Mouse (Mus musculus): Measurements from ENCODE around the gene Ptf1a. TPM values are rescaled to one million over a fixed set of nuclear protein-coding genes. Genes with fewer than 3 reads are reported as not detected.

Gene Ptf1a
- polyA plus RNA-seq, 1 experiment from 2014 or later = 7.3 TPM

DNA sequence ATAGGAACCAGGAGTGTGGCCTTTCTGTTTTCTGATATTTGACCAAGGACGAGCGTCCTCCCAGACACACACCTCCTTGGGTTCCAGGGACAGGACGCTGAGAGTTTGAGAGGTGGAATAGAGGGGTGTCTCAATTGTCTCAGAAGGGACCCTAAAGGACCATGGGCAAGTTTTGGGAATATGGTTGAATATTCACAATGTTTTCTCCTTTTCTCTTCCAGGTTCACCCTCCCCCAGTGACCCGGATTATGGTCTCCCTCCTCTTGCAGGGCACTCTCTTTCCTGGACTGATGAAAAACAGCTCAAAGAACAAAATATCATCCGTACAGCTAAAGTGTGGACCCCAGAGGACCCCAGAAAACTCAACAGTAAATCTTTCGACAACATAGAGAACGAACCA, 1.3 kb downstream of the Ptf1a start:
- H3K36me3 ChIP-seq (ENCODE audit: control insufficient read depth, insufficient read depth, low read length) = no peaks in the 10 kb centered on the region
- H3K9me3 ChIP-seq (ENCODE audit: control insufficient read depth, low read length) = no peaks in the 10 kb centered on the region
- H3K27ac ChIP-seq (ENCODE audit: low read depth) = no peak overlapping the region
- H3K4me1 ChIP-seq (replicated peaks; ENCODE audit: control insufficient read depth, insufficient read depth, low read length) = peaks cover 6% of the 10 kb centered on the region; the same call in 1 of the 2 replicates
- peaks cover 98% of the 10 kb centered on the region for H3K27me3 ChIP-seq (replicated peaks; ENCODE audit: control insufficient read depth, insufficient read depth, low read length)
- H3K9ac ChIP-seq (ENCODE audit: low read length) = no peak overlapping the region
- peak overlapping the region; percentile 25; the same call in 1 of the 2 replicates for H3K4me3 ChIP-seq (ENCODE audit: low read depth, low read length)
- H3K4me2 ChIP-seq (ENCODE audit: low read length) = no peak overlapping the region
- WGBS = 3% methylated on average over 7 of the region's 7 CpGs
- DNase-seq (ENCODE audit: low spot score) (no peak), ATAC-seq (replicated peaks; ENCODE audit: low FRiP score, low TSS enrichment, low read depth) (no peak)

DNA sequence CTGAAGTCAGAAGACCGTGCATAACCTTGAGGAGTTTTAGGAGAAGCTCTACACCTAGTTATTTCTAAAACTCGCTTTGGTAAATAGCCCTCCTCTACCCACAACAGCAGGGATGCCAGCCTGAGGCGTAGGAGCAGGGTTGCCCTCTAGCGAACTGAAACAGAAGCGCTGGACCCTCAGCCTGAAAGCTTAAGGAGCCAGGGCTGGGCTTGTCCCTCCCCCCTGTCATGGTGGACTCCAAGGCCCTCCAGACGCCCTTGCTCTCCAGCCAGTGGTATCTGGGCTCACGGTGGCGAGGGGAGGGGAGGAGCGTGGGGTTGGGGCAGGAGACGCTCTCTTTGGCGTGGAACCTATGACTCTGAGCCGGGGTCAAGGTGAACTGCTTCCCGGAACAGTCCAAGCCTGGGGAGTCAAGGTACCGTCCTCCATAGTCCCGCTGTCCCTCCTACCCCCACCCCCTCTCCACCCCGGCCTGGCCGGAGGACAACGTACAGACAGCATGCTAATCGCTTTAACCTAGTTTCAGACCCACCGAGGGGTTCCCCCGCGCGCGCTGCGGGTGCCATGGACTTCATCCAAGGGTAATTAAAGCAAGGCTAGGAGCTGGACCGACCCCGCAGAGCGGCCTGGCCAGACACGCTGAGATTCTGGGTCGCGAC, 2.7 kb downstream of the Ptf1a start:
- no peaks in the 10 kb centered on the region for H3K36me3 ChIP-seq (ENCODE audit: control insufficient read depth, insufficient read depth, low read length)
- H3K4me2 ChIP-seq (ENCODE audit: low read length) = no peak overlapping the region
- ATAC-seq (replicated peaks; ENCODE audit: low FRiP score, low TSS enrichment, low read depth) = no peak
- DNase-seq (ENCODE audit: low spot score) = no peak
- WGBS = 1% methylated on average over 28 of the region's 31 CpGs
- no peak overlapping the region for H3K9ac ChIP-seq (ENCODE audit: low read length)
- H3K4me3 ChIP-seq (ENCODE audit: low read depth, low read length) = no peak overlapping the region
- H3K4me1 ChIP-seq (replicated peaks; ENCODE audit: control insufficient read depth, insufficient read depth, low read length) = peaks cover 6% of the 10 kb centered on the region; the same call in 1 of the 2 replicates
- peaks cover 99% of the 10 kb centered on the region for H3K27me3 ChIP-seq (replicated peaks; ENCODE audit: control insufficient read depth, insufficient read depth, low read length)
- H3K9me3 ChIP-seq (ENCODE audit: control insufficient read depth, low read length) = no peaks in the 10 kb centered on the region
- no peak overlapping the region for H3K27ac ChIP-seq (ENCODE audit: low read depth)

DNA sequence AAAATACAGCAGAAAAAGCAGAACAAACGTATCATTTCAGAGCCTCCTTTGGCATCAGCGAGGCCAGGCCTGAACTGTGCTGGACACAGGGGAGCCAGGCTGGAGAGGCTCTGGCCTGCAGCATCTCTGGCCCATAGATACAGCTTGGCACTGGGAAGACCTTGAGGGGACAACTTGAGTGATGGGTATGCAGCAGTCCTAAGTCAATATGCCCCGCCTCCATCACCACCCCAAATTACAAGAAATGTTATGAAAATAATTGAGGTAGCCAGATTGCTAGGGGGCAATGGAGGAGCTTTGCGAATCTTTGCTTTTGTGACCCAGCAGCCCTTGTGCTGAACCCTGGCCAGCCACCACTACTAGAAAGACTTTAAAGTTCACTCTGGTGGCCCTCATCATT, 3.8 kb downstream of the Ptf1a start:
- no peak overlapping the region for H3K4me2 ChIP-seq (ENCODE audit: low read length)

DNA sequence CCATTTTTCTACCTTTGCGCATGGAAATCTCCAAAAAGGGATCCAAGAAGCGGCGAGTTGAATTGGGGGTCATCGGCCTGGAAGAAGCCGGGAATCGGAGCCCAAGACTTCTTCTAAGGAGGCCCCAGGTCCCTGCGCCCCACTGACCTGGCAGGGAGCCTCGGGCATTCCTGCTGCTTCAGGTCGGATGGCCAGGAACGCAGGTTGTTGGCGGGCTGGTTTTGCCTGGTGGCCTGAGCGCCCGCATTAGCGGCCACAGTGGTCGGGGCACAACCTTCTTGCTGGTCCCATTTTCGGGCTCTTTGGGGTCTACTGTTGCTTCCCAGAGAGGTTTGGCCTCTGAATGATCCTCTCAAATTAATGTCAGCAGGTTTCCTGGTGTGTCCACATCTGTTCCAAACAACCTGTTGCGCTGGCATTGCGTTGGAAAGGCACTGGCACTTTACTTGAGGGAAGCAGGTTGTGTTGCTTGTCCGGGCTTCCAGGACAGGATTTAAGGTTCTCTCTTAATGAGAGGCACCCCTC, 7.1 kb downstream of the Ptf1a start:
- Histone ChIP-seq H3K27ac (ENCODE audit: low read depth) (no peak overlapping the region), H3K27me3 (replicated peaks; ENCODE audit: control insufficient read depth, insufficient read depth, low read length) (peaks cover 100% of the 10 kb centered on the region), H3K9me3 (ENCODE audit: control insufficient read depth, low read length) (no peaks in the 10 kb centered on the region), H3K36me3 (ENCODE audit: control insufficient read depth, insufficient read depth, low read length) (no peaks in the 10 kb centered on the region), H3K4me3 (ENCODE audit: low read depth, low read length) (no peak overlapping the region), H3K4me1 (replicated peaks; ENCODE audit: control insufficient read depth, insufficient read depth, low read length) (no peaks in the 10 kb centered on the region), H3K9ac (ENCODE audit: low read length) (no peak overlapping the region), H3K4me2 (ENCODE audit: low read length) (no peak overlapping the region)
- ATAC-seq (replicated peaks; ENCODE audit: low FRiP score, low TSS enrichment, low read depth) (no peak), DNase-seq (ENCODE audit: low spot score) (no peak)
- under 1% methylated on average over 19 of the region's 19 CpGs for WGBS

More for the DNA sequence above, 3.8 kb downstream of the Ptf1a start:
- Histone ChIP-seq H3K4me3 (ENCODE audit: low read depth, low read length) (no peak overlapping the region), H3K27me3 (replicated peaks; ENCODE audit: control insufficient read depth, insufficient read depth, low read length) (peaks cover 100% of the 10 kb centered on the region), H3K36me3 (ENCODE audit: control insufficient read depth, insufficient read depth, low read length) (no peaks in the 10 kb centered on the region), H3K9ac (ENCODE audit: low read length) (no peak overlapping the region), H3K9me3 (ENCODE audit: control insufficient read depth, low read length) (no peaks in the 10 kb centered on the region), H3K4me1 (replicated peaks; ENCODE audit: control insufficient read depth, insufficient read depth, low read length) (peaks cover 6% of the 10 kb centered on the region; the same call in 1 of the 2 replicates), H3K27ac (ENCODE audit: low read depth) (no peak overlapping the region)
- WGBS = 28% methylated on average over 4 of the region's 4 CpGs
- ATAC-seq (replicated peaks; ENCODE audit: low FRiP score, low TSS enrichment, low read depth) (no peak), DNase-seq (ENCODE audit: low spot score) (no peak)

DNA sequence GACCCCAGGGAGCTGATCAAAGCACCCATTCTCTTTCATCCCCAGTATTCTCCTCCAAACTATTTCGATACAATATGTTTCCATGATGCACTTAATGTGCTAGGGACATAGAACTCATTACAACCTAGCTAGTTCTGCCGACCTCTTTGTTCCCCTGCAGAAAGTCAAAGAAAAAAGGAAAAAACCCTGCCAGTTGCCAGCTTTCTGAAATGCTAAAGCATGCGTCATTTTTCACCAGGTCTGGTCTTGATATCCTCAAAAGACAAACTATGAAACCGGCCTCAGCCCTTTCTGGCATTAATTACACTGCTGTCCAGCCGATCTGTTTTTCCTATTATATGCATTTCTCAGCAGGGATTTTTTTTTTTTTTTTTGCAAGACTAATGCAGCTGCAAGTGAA, 9.8 kb downstream of the Ptf1a start:
- Histone ChIP-seq H3K9ac (ENCODE audit: low read length) (no peak overlapping the region), H3K9me3 (ENCODE audit: control insufficient read depth, low read length) (no peaks in the 10 kb centered on the region), H3K36me3 (ENCODE audit: control insufficient read depth, insufficient read depth, low read length) (no peaks in the 10 kb centered on the region), H3K27me3 (replicated peaks; ENCODE audit: control insufficient read depth, insufficient read depth, low read length) (peaks cover 83% of the 10 kb centered on the region), H3K4me3 (ENCODE audit: low read depth, low read length) (no peak overlapping the region), H3K4me2 (ENCODE audit: low read length) (no peak overlapping the region), H3K27ac (ENCODE audit: low read depth) (no peak overlapping the region), H3K4me1 (replicated peaks; ENCODE audit: control insufficient read depth, insufficient read depth, low read length) (no peaks in the 10 kb centered on the region)
- no peak for ATAC-seq (replicated peaks; ENCODE audit: low FRiP score, low TSS enrichment, low read depth)
- DNase-seq (ENCODE audit: low spot score) = no peak
- 13% methylated on average over 5 of the region's 5 CpGs for WGBS

DNA sequence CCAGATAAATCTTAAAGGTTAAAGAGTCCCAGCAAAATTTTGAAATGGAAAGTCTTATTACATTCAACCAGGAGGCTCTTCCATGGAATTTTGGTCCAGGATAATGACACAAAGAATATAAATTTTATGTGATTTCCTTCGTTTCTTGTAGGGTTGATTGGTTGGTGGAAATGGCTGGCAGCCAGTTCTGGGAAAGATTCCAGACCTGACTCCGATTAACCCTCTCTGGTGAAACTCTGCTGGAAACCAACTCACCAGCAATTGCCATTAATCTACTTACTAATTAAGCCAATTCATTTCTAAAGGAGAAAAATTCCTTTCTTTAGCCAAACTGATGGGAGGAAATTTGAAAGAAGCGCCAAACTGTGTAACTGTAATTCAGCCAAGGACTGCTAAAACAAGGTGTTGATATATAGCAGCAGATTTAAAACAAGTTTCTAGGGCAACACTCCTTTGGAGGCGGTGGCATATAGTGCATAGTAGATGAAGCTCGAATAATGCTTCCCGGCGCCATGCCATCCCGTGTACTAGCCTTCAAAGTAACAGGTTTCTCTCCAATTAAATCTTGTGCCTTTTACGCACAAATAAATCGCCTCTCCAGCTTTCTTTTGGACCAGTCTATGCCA, 10.5 kb downstream of the Ptf1a start:
- Histone ChIP-seq H3K27me3 (replicated peaks; ENCODE audit: control insufficient read depth, insufficient read depth, low read length) (peaks cover 75% of the 10 kb centered on the region), H3K4me1 (replicated peaks; ENCODE audit: control insufficient read depth, insufficient read depth, low read length) (no peaks in the 10 kb centered on the region), H3K9me3 (ENCODE audit: control insufficient read depth, low read length) (no peaks in the 10 kb centered on the region), H3K36me3 (ENCODE audit: control insufficient read depth, insufficient read depth, low read length) (no peaks in the 10 kb centered on the region), H3K4me3 (ENCODE audit: low read depth, low read length) (no peak overlapping the region), H3K4me2 (ENCODE audit: low read length) (no peak overlapping the region), H3K9ac (ENCODE audit: low read length) (no peak overlapping the region), H3K27ac (ENCODE audit: low read depth) (no peak overlapping the region)
- WGBS = 22% methylated on average over 10 of the region's 10 CpGs
- ATAC-seq (replicated peaks; ENCODE audit: low FRiP score, low TSS enrichment, low read depth) (no peak), DNase-seq (ENCODE audit: low spot score) (no peak)

DNA sequence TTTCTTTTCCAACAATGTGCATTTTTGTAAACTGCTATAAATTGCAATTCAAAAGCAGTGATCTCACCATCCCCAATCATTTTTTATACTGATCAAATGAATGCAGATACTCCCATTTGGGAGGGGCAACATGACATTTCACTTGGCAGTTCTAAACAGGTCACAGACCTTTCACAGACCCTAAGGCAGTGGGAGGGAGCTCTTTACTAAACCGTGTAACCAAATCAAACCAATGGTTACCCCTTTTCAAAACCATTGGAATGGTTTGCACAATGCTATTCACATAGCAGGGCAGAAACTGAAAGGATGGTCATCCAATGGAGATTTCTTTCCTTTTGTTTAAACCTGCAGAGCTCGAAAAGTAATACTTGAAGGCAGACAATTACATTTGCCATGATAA, 13.3 kb downstream of the Ptf1a start:
- 59% methylated on average over 2 of the region's 2 CpGs for WGBS
- no peak overlapping the region for H3K9ac ChIP-seq (ENCODE audit: low read length)
- no peaks in the 10 kb centered on the region for H3K4me1 ChIP-seq (replicated peaks; ENCODE audit: control insufficient read depth, insufficient read depth, low read length)
- H3K27ac ChIP-seq (ENCODE audit: low read depth) = no peak overlapping the region
- no peak overlapping the region for H3K4me3 ChIP-seq (ENCODE audit: low read depth, low read length)
- ATAC-seq (replicated peaks; ENCODE audit: low FRiP score, low TSS enrichment, low read depth) (no peak), DNase-seq (ENCODE audit: low spot score) (no peak)
- no peaks in the 10 kb centered on the region for H3K36me3 ChIP-seq (ENCODE audit: control insufficient read depth, insufficient read depth, low read length)
- no peaks in the 10 kb centered on the region for H3K9me3 ChIP-seq (ENCODE audit: control insufficient read depth, low read length)
- no peak overlapping the region for H3K4me2 ChIP-seq (ENCODE audit: low read length)
- H3K27me3 ChIP-seq (replicated peaks; ENCODE audit: control insufficient read depth, insufficient read depth, low read length) = peaks cover 47% of the 10 kb centered on the region

DNA sequence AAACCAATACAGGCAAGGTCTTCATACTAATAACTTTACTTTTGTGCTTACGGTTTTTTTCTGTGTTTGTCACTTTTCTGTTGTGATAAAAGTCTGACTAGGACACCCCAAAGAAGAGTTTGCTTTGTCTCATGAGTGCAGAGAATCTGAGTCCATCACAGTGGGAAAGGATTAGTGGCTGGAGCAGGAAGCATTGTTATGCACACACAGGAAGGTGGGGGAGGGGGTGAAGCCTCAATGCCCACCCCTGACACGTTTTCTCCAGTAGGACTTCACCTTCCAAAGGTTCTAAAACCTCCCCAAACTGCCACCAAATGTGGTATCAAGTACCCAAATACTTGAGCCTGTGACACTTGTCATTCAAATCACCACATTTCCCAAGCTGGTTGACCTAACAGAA, 16.5 kb downstream of the Ptf1a start:
- Histone ChIP-seq H3K36me3 (ENCODE audit: control insufficient read depth, insufficient read depth, low read length) (no peaks in the 10 kb centered on the region), H3K9me3 (ENCODE audit: control insufficient read depth, low read length) (no peaks in the 10 kb centered on the region), H3K27ac (ENCODE audit: low read depth) (no peak overlapping the region), H3K9ac (ENCODE audit: low read length) (no peak overlapping the region), H3K4me3 (ENCODE audit: low read depth, low read length) (no peak overlapping the region), H3K27me3 (replicated peaks; ENCODE audit: control insufficient read depth, insufficient read depth, low read length) (peaks cover 16% of the 10 kb centered on the region), H3K4me1 (replicated peaks; ENCODE audit: control insufficient read depth, insufficient read depth, low read length) (no peaks in the 10 kb centered on the region), H3K4me2 (ENCODE audit: low read length) (no peak overlapping the region)
- ATAC-seq (replicated peaks; ENCODE audit: low FRiP score, low TSS enrichment, low read depth) = no peak
- 47% methylated on average over 2 of the region's 2 CpGs for WGBS
- no peak for DNase-seq (ENCODE audit: low spot score)

DNA sequence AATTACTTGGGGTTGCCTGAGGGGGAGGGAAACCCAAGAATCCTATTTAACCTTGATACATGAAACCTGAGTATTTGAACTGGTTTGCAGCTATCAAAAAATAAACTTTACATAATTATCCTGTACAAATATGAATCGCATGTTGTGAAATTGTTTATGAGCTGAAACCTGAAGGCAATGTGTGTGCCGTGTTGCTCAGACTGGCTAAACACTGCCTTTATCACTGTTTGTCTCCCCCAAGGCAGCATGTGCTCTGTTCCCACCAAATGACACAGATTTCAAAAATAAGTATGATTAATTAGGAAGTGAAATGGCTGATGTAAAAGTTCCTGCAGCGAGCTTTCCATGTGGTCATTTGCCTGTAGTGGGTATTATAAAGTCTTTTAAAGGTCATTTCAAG, 44.8 kb downstream of the Ptf1a start:
- no peaks in the 10 kb centered on the region for H3K36me3 ChIP-seq (ENCODE audit: control insufficient read depth, insufficient read depth, low read length)
- no peak overlapping the region for H3K4me3 ChIP-seq (ENCODE audit: low read depth, low read length)
- no peak for ATAC-seq (replicated peaks; ENCODE audit: low FRiP score, low TSS enrichment, low read depth)
- no peaks in the 10 kb centered on the region for H3K27me3 ChIP-seq (replicated peaks; ENCODE audit: control insufficient read depth, insufficient read depth, low read length)
- no peak overlapping the region for H3K27ac ChIP-seq (ENCODE audit: low read depth)
- no peaks in the 10 kb centered on the region for H3K9me3 ChIP-seq (ENCODE audit: control insufficient read depth, low read length)
- H3K4me2 ChIP-seq (ENCODE audit: low read length) = no peak overlapping the region
- H3K9ac ChIP-seq (ENCODE audit: low read length) = no peak overlapping the region
- H3K4me1 ChIP-seq (replicated peaks; ENCODE audit: control insufficient read depth, insufficient read depth, low read length) = no peaks in the 10 kb centered on the region
- no peak for DNase-seq (ENCODE audit: low spot score)
- WGBS = 77% methylated on average over 3 of the region's 3 CpGs

Measured in intestine, embryonic 14.5 days (tissue).